Mouse (Mus musculus) midbrain, postnatal 0 days (tissue): Measurements from ENCODE around the gene Map2k3. TPM values are rescaled to one million over a fixed set of nuclear protein-coding genes. Genes with fewer than 3 reads are reported as not detected.

Source experiments
- ATAC-seq: fragments of 200-750 bp; cut with Nextera tagmentation; 2 replicates; pipeline ENCODE4 v1.8.0; 2017; ENCODE audit warnings: moderate number of reproducible peaks, mild to moderate bottlenecking, moderate TSS enrichment, moderate library complexity; ENCODE audit not compliant: low FRiP score
- DNase-seq: peaks from one replicate; pipeline ENCODE4 v3.0.0-alpha.2; 2015; ENCODE audit warnings: low spot score
- H3K27ac ChIP-seq: fragments of 300-500 bp; sonication (generic); 2 replicates; pipeline ENCODE4 v1.5.1; 2014; ENCODE audit warnings: low read depth, mild to moderate bottlenecking, low read length, mixed read lengths
- H3K27me3 ChIP-seq: fragments of 300-500 bp; sonication (generic); 2 replicates; pipeline ENCODE4 v1.6.1; 2014; ENCODE audit warnings: low read length, control low read depth, mixed read lengths; ENCODE audit not compliant: insufficient read depth
- H3K36me3 ChIP-seq: fragments of 300-500 bp; sonication (generic); 2 replicates; pipeline ENCODE4 v1.6.1; 2014; ENCODE audit warnings: low read length, control low read depth, mixed read lengths; ENCODE audit not compliant: insufficient read depth
- H3K4me1 ChIP-seq: fragments of 300-500 bp; sonication (generic); 2 replicates; pipeline ENCODE4 v1.6.1; 2014; ENCODE audit warnings: mild to moderate bottlenecking, control low read depth, antibody characterized with exemption, low read length, mixed read lengths; ENCODE audit not compliant: insufficient read depth
- H3K4me2 ChIP-seq: fragments of 300-500 bp; sonication (generic); 2 replicates; pipeline ENCODE4 v1.6.1; 2014; ENCODE audit warnings: low read depth, mild to moderate bottlenecking, low read length, mixed read lengths; ENCODE audit not compliant: poor library complexity, severe bottlenecking
- H3K4me3 ChIP-seq: fragments of 300-500 bp; sonication (generic); 2 replicates; pipeline ENCODE4 v1.5.1; 2014; ENCODE audit warnings: low read depth, mild to moderate bottlenecking, low read length, moderate library complexity
- H3K9ac ChIP-seq: fragments of 300-500 bp; sonication (generic); replicated peaks from 2 replicates; pipeline ENCODE4 v1.6.1; 2014; ENCODE audit warnings: mild to moderate bottlenecking, low read length, moderate library complexity, mixed read lengths; ENCODE audit not compliant: poor library complexity, severe bottlenecking
- H3K9me3 ChIP-seq: fragments of 300-500 bp; sonication (generic); 2 replicates; pipeline ENCODE4 v1.6.1; 2016; ENCODE audit warnings: low read length, control low read depth
- CTCF ChIP-seq: IDR thresholded peaks from 2 replicates; pipeline ENCODE4 v1.5.1; 2016; ENCODE audit warnings: antibody characterized with exemption, mild to moderate bottlenecking
- WGBS: fragments of 180-500 bp; shearing (Covaris S2); extraction: QIAGEN DNeasy Blood & Tissue Kit; methylation state at CpG from one replicate; pipeline ENCODE4 v1.1.7; 2014; 5-methylcytosine and 5-hydroxymethylcytosine counted together
- polyA plus RNA-seq: library from polyadenylated mRNA; unstranded; fragments of >200 nt; fragmentation: Nextera tagmentation; extraction: Ambion mirVana; gene quantifications from 2 replicates; pipeline ENCODE4 v1.2.1, GENCODE M21; 2015
- total RNA-seq: library from RNA; depleted of rRNA; stranded (reverse); fragments of >200 nt; gene quantifications from 2 replicates; pipeline ENCODE4 v1.2.3, GENCODE M21; 2014

Map2k3 gene
- total and polyA plus RNA-seq, 2 experiments from 2014 or later: 10.1 to 23.4 TPM

- no peak for DNase-seq
- 85% methylated on average over 7 of the region's 7 CpGs for whole genome bisulfite sequencing
- H3K9me3 ChIP-seq: no peaks in the 10 kb centered on the region
- TF ChIP-seq CTCF: no peak
- no peak overlapping the region for H3K4me3 ChIP-seq
- no peak overlapping the region for H3K4me2 ChIP-seq
- no peaks in the 10 kb centered on the region for H3K36me3 ChIP-seq
- H3K27me3 ChIP-seq: no peaks in the 10 kb centered on the region
- ATAC-seq: no peak
- peaks cover 8% of the 10 kb centered on the region for H3K4me1 ChIP-seq
- H3K9ac ChIP-seq: no peak overlapping the region
- H3K27ac ChIP-seq: no peak overlapping the region
Observed at GRCm38 (mm10) chr11:60935326-60935974, 3.6 kb downstream of the Map2k3 start.

DNA sequence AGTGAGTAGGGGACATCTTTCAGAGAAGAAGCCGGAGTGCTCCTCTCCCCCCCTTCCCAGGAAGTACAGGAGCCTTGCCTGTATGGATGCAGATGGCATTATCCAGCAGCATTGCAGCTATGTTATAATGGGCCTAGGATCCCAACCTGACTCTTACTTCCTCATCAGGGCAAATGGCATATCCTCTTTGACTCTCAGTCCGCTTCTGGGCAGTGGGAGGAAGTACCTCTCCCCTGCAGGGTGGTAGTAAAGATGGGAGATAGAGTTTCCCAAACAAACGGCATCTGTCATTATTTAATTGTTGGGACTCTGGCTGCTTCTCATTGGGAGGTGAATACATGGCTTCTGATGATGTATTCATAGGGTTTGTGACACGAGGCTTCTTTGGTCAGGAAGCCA lies 4.1 kb downstream of the Map2k3 start:
- WGBS: 87% methylated on average over 4 of the region's 4 CpGs
- Histone ChIP-seq H3K9ac (no peak overlapping the region), H3K4me1 (peaks cover 8% of the 10 kb centered on the region), H3K4me2 (no peak overlapping the region), H3K9me3 (no peaks in the 10 kb centered on the region), H3K4me3 (no peak overlapping the region), H3K36me3 (no peaks in the 10 kb centered on the region), H3K27me3 (no peaks in the 10 kb centered on the region), H3K27ac (no peak overlapping the region)
- no peak for DNase-seq
- TF ChIP-seq CTCF: no peak
- ATAC-seq: no peak

DNA sequence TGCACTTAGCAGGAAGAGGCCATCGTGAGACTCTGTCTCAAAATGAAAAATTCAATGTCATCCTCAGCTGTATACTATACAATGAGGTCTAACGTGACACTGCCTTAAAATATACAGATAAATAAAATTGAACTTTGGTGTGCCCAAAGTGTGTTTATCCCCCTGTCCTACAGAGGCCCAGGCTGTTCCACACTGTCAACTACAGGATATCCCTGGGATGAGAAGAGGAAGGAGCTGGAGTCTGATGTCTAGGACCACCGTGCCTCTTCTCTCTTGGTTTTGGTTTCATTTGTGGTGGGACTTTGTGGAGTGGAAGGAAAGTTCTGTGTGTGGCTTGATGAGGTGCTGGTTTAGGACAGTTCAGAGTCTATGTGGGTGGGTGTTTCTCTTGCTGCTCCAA lies 5.8 kb downstream of the Map2k3 start:
- Histone ChIP-seq H3K4me2 (no peak overlapping the region), H3K4me1 (peaks cover 8% of the 10 kb centered on the region), H3K36me3 (peaks cover 6% of the 10 kb centered on the region), H3K27ac (no peak overlapping the region), H3K27me3 (no peaks in the 10 kb centered on the region), H3K9ac (no peak overlapping the region), H3K4me3 (no peak overlapping the region), H3K9me3 (no peaks in the 10 kb centered on the region)
- ATAC-seq (no peak), DNase-seq (no peak)
- WGBS: 84% methylated on average over 3 of the region's 3 CpGs
- no peak for TF ChIP-seq CTCF

GRCm38 (mm10) chr11:60939487-60939886 lies 7.7 kb downstream of the Map2k3 start:
- H3K27me3 ChIP-seq: no peaks in the 10 kb centered on the region
- no peak overlapping the region for H3K27ac ChIP-seq
- peaks cover 16% of the 10 kb centered on the region for H3K36me3 ChIP-seq
- H3K9me3 ChIP-seq: no peaks in the 10 kb centered on the region
- ATAC-seq (no peak), DNase-seq (no peak)
- no peak for TF ChIP-seq CTCF
- H3K4me3 ChIP-seq: no peak overlapping the region
- H3K4me2 ChIP-seq: no peak overlapping the region
- H3K4me1 ChIP-seq: no peaks in the 10 kb centered on the region
- H3K9ac ChIP-seq: no peak overlapping the region
- 96% methylated on average over 3 of the region's 3 CpGs for WGBS

DNA sequence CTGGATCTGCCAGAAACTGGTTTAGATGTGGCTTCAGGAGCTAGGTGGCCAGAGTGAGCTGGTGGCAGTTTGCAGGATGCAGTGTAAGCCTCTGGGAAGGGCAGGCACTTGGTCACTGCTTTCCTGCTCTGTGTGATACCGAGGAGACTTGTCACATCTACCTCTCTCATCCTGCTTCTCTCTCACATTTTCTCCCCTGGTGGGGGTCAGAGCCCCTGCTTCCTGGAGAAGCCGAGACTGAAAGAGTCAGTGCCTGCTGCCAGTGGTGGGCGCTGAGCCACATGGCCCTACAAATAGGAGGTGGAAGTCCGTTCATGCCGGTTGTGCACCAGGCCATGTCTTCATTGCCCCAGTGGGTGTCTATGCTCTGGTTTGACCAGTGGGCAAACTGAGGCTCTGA lies 8.7 kb downstream of the Map2k3 start:
- peaks cover 16% of the 10 kb centered on the region for H3K36me3 ChIP-seq
- DNase-seq (no peak), ATAC-seq (no peak)
- H3K4me2 ChIP-seq: no peak overlapping the region
- H3K27ac ChIP-seq: no peak overlapping the region
- H3K4me1 ChIP-seq: no peaks in the 10 kb centered on the region
- H3K9ac ChIP-seq: no peak overlapping the region
- H3K27me3 ChIP-seq: no peaks in the 10 kb centered on the region
- no peak overlapping the region for H3K4me3 ChIP-seq
- 85% methylated on average over 5 of the region's 5 CpGs for WGBS
- no peak for TF ChIP-seq CTCF
- no peaks in the 10 kb centered on the region for H3K9me3 ChIP-seq

DNA sequence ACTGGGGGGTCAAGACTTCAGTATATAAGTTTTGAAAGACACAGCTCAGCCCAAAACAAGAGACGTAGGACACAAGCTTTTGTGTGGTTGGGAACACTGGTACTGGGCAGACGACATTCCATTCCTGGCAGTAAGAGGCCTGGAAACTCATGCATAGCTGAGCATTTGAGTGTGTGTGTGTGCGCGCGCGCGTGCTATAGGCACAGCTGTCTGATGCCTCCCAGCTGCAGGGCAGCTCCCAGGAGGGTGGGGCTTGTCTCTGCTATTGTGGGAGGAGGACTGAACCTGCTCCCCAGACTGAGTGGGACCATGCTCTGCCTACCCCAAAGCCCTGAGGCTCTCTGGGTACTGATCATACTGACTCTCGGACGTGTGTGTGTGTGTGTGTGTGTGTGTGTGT lies 9.5 kb downstream of the Map2k3 start:
- H3K9ac ChIP-seq: no peak overlapping the region
- no peaks in the 10 kb centered on the region for H3K9me3 ChIP-seq
- no peak for DNase-seq
- no peaks in the 10 kb centered on the region for H3K27me3 ChIP-seq
- H3K4me2 ChIP-seq: no peak overlapping the region
- TF ChIP-seq CTCF: no peak
- peaks cover 20% of the 10 kb centered on the region for H3K36me3 ChIP-seq
- H3K4me3 ChIP-seq: no peak overlapping the region
- H3K4me1 ChIP-seq: no peaks in the 10 kb centered on the region
- no peak overlapping the region for H3K27ac ChIP-seq
- 75% methylated on average over 9 of the region's 9 CpGs for WGBS
- ATAC-seq: no peak
